Mouse (Mus musculus) gastrocnemius, postnatal 10 days (tissue): ENCODE measurements around the gene Alkbh2. TPM values are rescaled to one million over a fixed set of nuclear protein-coding genes. Genes with fewer than 3 reads are reported as not detected.

Experiments used
- DNase-seq: peaks from one replicate; pipeline ENCODE4 v3.0.0; 2021; ENCODE audit warnings: mixed read lengths
- total RNA-seq, 2 experiments: library from RNA; stranded (reverse); gene quantifications; 2 replicates each; pipeline ENCODE4 v1.2.3; 2021

The Alkbh2 gene
- total RNA-seq, 2 experiments from 2014 or later = 1.6 to 2.4 TPM

GRCm38 (mm10) chr5:114100390-114101099 is 27.5 kb downstream of the Alkbh2 start:
- DNase-seq = peak; percentile 18

GRCm38 (mm10) chr5:114099709-114100389 is 28.2 kb downstream of the Alkbh2 start:
- peak; percentile 91 for DNase-seq

- peak; percentile 80 for DNase-seq
Measured at GRCm38 (mm10) chr5:114091057-114091807, 36.8 kb downstream of the Alkbh2 start, which contains the start of gene Svop. Svop (minus strand) TSS chr5:114091570.

GRCm38 (mm10) chr5:114090421-114091013 is 37.5 kb downstream of the Alkbh2 start:
- no peak for DNase-seq

- no peak for DNase-seq
Measured at GRCm38 (mm10) chr5:114087875-114088480, 40.0 kb downstream of the Alkbh2 start.

- no peak for DNase-seq
Measured at GRCm38 (mm10) chr5:114085501-114085900, 42.5 kb downstream of the Alkbh2 start.

GRCm38 (mm10) chr5:114077009-114077408 is 51.0 kb downstream of the Alkbh2 start:
- DNase-seq = no peak

Other genes with a start within 250 kb of the Alkbh2 start
- 10 to 100 TPM; 39.1 to 48.9 TPM for gene Coro1c, start 219.5 kb downstream of the Alkbh2 start, total RNA-seq
- 10 to 100 TPM; 11.1 to 11.2 TPM for gene Ssh1, start 134.3 kb downstream of the Alkbh2 start, total RNA-seq
- gene Dao, start 124.5 kb downstream of the Alkbh2 start, total RNA-seq = not detected
- gene Usp30, start 62.8 kb downstream of the Alkbh2 start, total RNA-seq = 10 to 100 TPM in 1 of 2 experiments, 1 to 10 TPM in 1; 9.6 to 10.1 TPM
- gene Svop, start 36.6 kb downstream of the Alkbh2 start, total RNA-seq = under 1 TPM; 0.21 to 0.27 TPM
- gene Ung, start 2.2 kb upstream of the Alkbh2 start, total RNA-seq = 1 to 10 TPM; 5.8 to 6.8 TPM
- 10 to 100 TPM; 66.3 to 71.7 TPM for gene Acacb, start 18.3 kb upstream of the Alkbh2 start, total RNA-seq
- gene Foxn4, start 145.6 kb upstream of the Alkbh2 start, total RNA-seq = not detected
- under 1 TPM; 0.43 to 0.78 TPM for gene Myo1h, start 160.9 kb upstream of the Alkbh2 start, total RNA-seq